20 mouse cellular contexts compared by ENCODE assay signal in the genomic region with DNA sequence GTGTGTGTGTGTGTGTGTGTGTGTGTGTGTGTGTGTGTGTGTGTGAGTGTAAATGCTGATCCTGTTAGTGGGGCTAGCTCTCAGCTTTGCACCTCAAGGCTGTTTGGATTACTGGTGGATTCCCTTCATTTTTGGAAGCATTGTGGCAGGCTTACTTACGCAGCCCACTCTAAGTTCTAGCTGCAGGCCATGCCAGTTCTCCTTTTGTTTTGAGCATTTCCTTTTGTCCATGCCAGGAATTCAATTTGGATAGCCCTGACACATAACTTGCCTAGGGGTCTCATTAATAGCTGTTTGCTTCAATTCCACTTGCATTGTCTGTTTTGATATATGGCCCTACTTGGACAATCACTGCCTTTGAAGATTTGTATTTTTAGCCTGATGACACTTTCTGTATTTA.
DNase-seq lines count a peak whose midpoint lies in the region; ATAC-seq and TF ChIP-seq lines count a peak whose summit lies in the region.
"Had no signal": no experiment of that assay in that cellular context is flagged by ENCODE, and none has a peak within 500 bp of the region (broad histone marks: within the 10 kb centered on the region; RNA-seq: fewer than 3 reads in every experiment).

No protein-coding gene starts in this region.

- DNase-seq in forebrain, embryonic 11.5 days (ENCODE audit: low spot score) = no peak
- DNase-seq in forebrain, postnatal 0 days = no peak
- DNase-seq in kidney, postnatal 14 days = peak; percentile 3
- DNase-seq in kidney, postnatal 10 days = no peak
- peak; percentile 31 for DNase-seq in embryo, embryonic 10.5 days (ENCODE audit: low spot score)
- peak; percentile 17 for DNase-seq in gonadal fat pad, adult 2 months (ENCODE audit: low read depth)
- no peak for DNase-seq in urinary bladder, postnatal 36 days (ENCODE audit: low spot score in 2 of 2)
- DNase-seq in lung, adult 18-20 months = no peak
- DNase-seq: adrenal gland, adult 2 months; cerebellum, adult 11-12 months; cerebellum, postnatal 36 days; heart, adult 2 months; kidney, adult 18-20 months; lung, embryonic 14.5 days; lung, postnatal 4 days; right cerebral cortex, adult 18-20 months; thymus, adult 18-20 months had no signal

- ATAC-seq in forebrain, embryonic 11.5 days (replicated peaks; ENCODE audit: low FRiP score) = peak; percentile 49; the same call in 1 of the 2 replicates
- no peak for ATAC-seq in forebrain, postnatal 0 days

- no peaks in the 10 kb centered on the region for H3K36me3 ChIP-seq in forebrain, embryonic 11.5 days (ENCODE audit: control insufficient read depth, insufficient read depth, low read length)
- no peaks in the 10 kb centered on the region for H3K36me3 ChIP-seq in forebrain, postnatal 0 days (ENCODE audit: insufficient read depth)
- H3K36me3 ChIP-seq: limb, embryonic 10.5 days had no signal

- no peak for TF ChIP-seq CTCF in forebrain, postnatal 0 days (IDR thresholded peaks at IDR 0.05; ENCODE audit: low read depth)

- 10% methylated on average over 1 of the region's 1 CpGs for WGBS in forebrain, embryonic 11.5 days
- 22% methylated on average over 1 of the region's 1 CpGs for WGBS in forebrain, postnatal 0 days

- H3K4me1 ChIP-seq in forebrain, embryonic 11.5 days (replicated peaks; ENCODE audit: control insufficient read depth, insufficient read depth, low read length) = peaks cover 3% of the 10 kb centered on the region; the same call in 1 of the 2 replicates
- no peaks in the 10 kb centered on the region for H3K4me1 ChIP-seq in forebrain, postnatal 0 days (ENCODE audit: insufficient read depth)

- H3K27ac ChIP-seq in forebrain, embryonic 11.5 days (ENCODE audit: low read depth, low read length) = no peak overlapping the region
- H3K27ac ChIP-seq in forebrain, postnatal 0 days (ENCODE audit: low read depth, low read length) = no peak overlapping the region
- H3K27ac ChIP-seq: heart, adult 2 months; layer of hippocampus, adult 2 months; limb, embryonic 10.5 days had no signal

- no peaks in the 10 kb centered on the region for H3K27me3 ChIP-seq in forebrain, embryonic 11.5 days (ENCODE audit: control insufficient read depth, insufficient read depth, low read length)
- H3K27me3 ChIP-seq in forebrain, postnatal 0 days (ENCODE audit: insufficient read depth, low read length) = no peaks in the 10 kb centered on the region

- no peak overlapping the region for H3K9ac ChIP-seq in forebrain, embryonic 11.5 days (ENCODE audit: low read length)
- H3K9ac ChIP-seq in forebrain, postnatal 0 days = no peak overlapping the region
- H3K9ac ChIP-seq: lung, embryonic 14.5 days had no signal

- no peaks in the 10 kb centered on the region for H3K9me3 ChIP-seq in forebrain, embryonic 11.5 days (ENCODE audit: control insufficient read depth, low read length)
- no peaks in the 10 kb centered on the region for H3K9me3 ChIP-seq in forebrain, postnatal 0 days (ENCODE audit: low read length)
- H3K9me3 ChIP-seq: limb, embryonic 10.5 days had no signal

- H3K4me3 ChIP-seq in forebrain, embryonic 11.5 days (ENCODE audit: low read depth, low read length) = no peak overlapping the region
- H3K4me3 ChIP-seq in forebrain, postnatal 0 days (ENCODE audit: low read depth, low read length) = no peak overlapping the region
- H3K4me3 ChIP-seq: heart, adult 2 months; layer of hippocampus, adult 2 months; limb, embryonic 10.5 days had no signal

- H3K4me2 ChIP-seq in forebrain, embryonic 11.5 days (ENCODE audit: low read depth, low read length, severe bottlenecking) = no peak overlapping the region
- no peak overlapping the region for H3K4me2 ChIP-seq in forebrain, postnatal 0 days (ENCODE audit: low read depth)
- H3K4me2 ChIP-seq: liver, embryonic 11.5 days; lung, embryonic 14.5 days had no signal

Comparison
In these comparisons a context has a peak if more than half of its experiments do, and no peak if none do; other contexts are left out.
1. DNase-seq: peak in kidney, postnatal 14 days (single experiment), embryo, embryonic 10.5 days (single experiment) and gonadal fat pad, adult 2 months (single experiment); none in forebrain, embryonic 11.5 days (single experiment), forebrain, postnatal 0 days (single experiment), kidney, postnatal 10 days (single experiment), urinary bladder, postnatal 36 days (0 of 2) and lung, adult 18-20 months (0 of 2).